Mouse (Mus musculus) stomach, postnatal 0 days (tissue): ENCODE results near the gene Cfap58.

Experiments
- CTCF ChIP-seq: IDR thresholded peaks from 2 replicates; pipeline ENCODE4 v1.5.1; 2016; ENCODE audit warnings: antibody characterized with exemption, low read depth, mild to moderate bottlenecking, moderate library complexity
- EP300 ChIP-seq: optimal IDR thresholded peaks from 2 replicates; pipeline ENCODE3; 2016; ENCODE audit warnings: antibody characterized with exemption

GRCm38 (mm10) chr19:47908961-47909371, 28.5 kb upstream of the Cfap58 start:
- TF ChIP-seq CTCF (no peak), EP300 (no peak)
